Mouse (Mus musculus) lung, postnatal 14 days (tissue): ENCODE data around the gene Slc17a1.

Experiments used
- DNase-seq: peaks from one replicate; pipeline ENCODE4 v3.0.0; 2021

The Slc17a1 gene

GRCm38 (mm10) chr13:23892592-23893268 is 25.2 kb downstream of the Slc17a1 start:
- no peak for DNase-seq

- DNase-seq, result no peak
These were observed 25.7 kb downstream of the Slc17a1 start for GRCm38 (mm10) chr13:23893269-23893593.

- DNase-seq, result peak; percentile 7
These were observed 30.7 kb downstream of the Slc17a1 start for GRCm38 (mm10) chr13:23898242-23898641.

GRCm38 (mm10) chr13:23906906-23907305 is 39.4 kb downstream of the Slc17a1 start:
- no peak for DNase-seq

- no peak for DNase-seq
These were observed 42.6 kb downstream of the Slc17a1 start for GRCm38 (mm10) chr13:23910121-23910520.

GRCm38 (mm10) chr13:23911335-23911734 is 43.8 kb downstream of the Slc17a1 start:
- no peak for DNase-seq

- no peak for DNase-seq
These were observed 46.3 kb downstream of the Slc17a1 start for GRCm38 (mm10) chr13:23913791-23914306.

GRCm38 (mm10) chr13:23914376-23915167 is 47.0 kb downstream of the Slc17a1 start, which contains the start of gene Slc17a4:
Gene Slc17a4 (minus strand): TSS chr13:23915009.
- DNase-seq, result no peak

GRCm38 (mm10) chr13:23916132-23916531 is 48.6 kb downstream of the Slc17a1 start:
- no peak for DNase-seq

GRCm38 (mm10) chr13:23917674-23918073 is 50.1 kb downstream of the Slc17a1 start:
- DNase-seq, result no peak

- DNase-seq, result no peak
These were observed 58.2 kb downstream of the Slc17a1 start for GRCm38 (mm10) chr13:23925792-23926191.

- DNase-seq, result peak; percentile 25
These were observed 61.1 kb downstream of the Slc17a1 start for GRCm38 (mm10) chr13:23928637-23929036.

- no peak for DNase-seq
These were observed 62.9 kb downstream of the Slc17a1 start for GRCm38 (mm10) chr13:23930461-23930860.

- DNase-seq, result no peak
These were observed 63.4 kb downstream of the Slc17a1 start for GRCm38 (mm10) chr13:23930904-23931303.

GRCm38 (mm10) chr13:23933421-23934210 is 66.1 kb downstream of the Slc17a1 start, which contains the start of gene Hist1h2ba:
Gene Hist1h2ba (minus strand): TSS chr13:23934156.
- no peak for DNase-seq

GRCm38 (mm10) chr13:23934211-23934520 is 66.6 kb downstream of the Slc17a1 start, which contains the start of gene Hist1h2aa:
Gene Hist1h2aa (plus strand): TSS chr13:23934462.
- no peak for DNase-seq

GRCm38 (mm10) chr13:23938699-23939098 is 71.1 kb downstream of the Slc17a1 start:
- no peak for DNase-seq

- no peak for DNase-seq
These were observed 72.7 kb downstream of the Slc17a1 start for GRCm38 (mm10) chr13:23940291-23940690.

GRCm38 (mm10) chr13:23942861-23943260 is 75.3 kb downstream of the Slc17a1 start:
- no peak for DNase-seq
